21 mouse cellular contexts compared by ENCODE assay signal in the genomic region with DNA sequence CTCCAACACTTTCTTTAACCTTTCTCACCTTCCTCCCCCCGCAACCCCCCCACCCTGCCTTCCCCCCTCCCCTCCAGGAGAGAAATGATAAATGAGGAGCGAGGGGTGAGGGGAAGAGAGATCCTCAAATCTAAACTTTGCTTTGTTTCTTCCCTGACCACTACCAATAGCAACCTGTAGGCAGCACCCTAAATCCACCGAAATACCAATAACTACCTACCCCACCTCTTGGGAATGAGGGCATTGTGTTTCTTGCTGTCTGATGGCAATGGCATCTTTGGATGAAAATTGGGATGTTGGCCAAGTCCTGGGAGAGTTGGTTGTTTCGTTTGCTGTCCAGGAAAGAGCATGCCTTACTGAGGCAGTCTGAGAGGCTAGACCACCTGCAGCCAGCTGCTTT. TPM values are rescaled to one million over a fixed set of nuclear protein-coding genes. Genes with fewer than 3 reads are reported as not detected.
DNase-seq lines count a peak whose midpoint lies in the region; ATAC-seq and TF ChIP-seq lines count a peak whose summit lies in the region.
"Had no signal": no experiment of that assay in that cellular context is flagged by ENCODE, and none has a peak within 500 bp of the region (broad histone marks: within the 10 kb centered on the region; RNA-seq: fewer than 3 reads in every experiment).

No protein-coding gene starts in this region.

- H3K9me3 ChIP-seq in heart, embryonic 13.5 days, result no peaks in the 10 kb centered on the region
- H3K9me3 ChIP-seq in heart, embryonic 12.5 days (replicated peaks), result no peaks in the 10 kb centered on the region
- H3K9me3 ChIP-seq in lung, postnatal 0 days (ENCODE audit: low read length), result no peaks in the 10 kb centered on the region
- H3K9me3 ChIP-seq: hindbrain, embryonic 13.5 days had no signal

- DNase-seq in cerebellum, adult 9-10 months, result peak; percentile 13
- DNase-seq in cerebellum, adult 18-20 months, result no peak
- DNase-seq in lung, postnatal 0 days (ENCODE audit: low spot score), result peak; percentile 14
- DNase-seq in lung, postnatal 14 days, result no peak
- peak; percentile 7 for DNase-seq in adipocyte (ENCODE audit: low spot score)
- DNase-seq in adrenal gland, adult 8-10 months, result no peak
- DNase-seq: adrenal gland, postnatal 25 days; kidney, adult 11 months; kidney, postnatal 25 days; midbrain, embryonic 14.5 days; right cerebral cortex, postnatal 25 days had no signal

- H3K27ac ChIP-seq in heart, embryonic 13.5 days (replicated peaks), result no peak overlapping the region
- no peak overlapping the region for H3K27ac ChIP-seq in heart, embryonic 12.5 days (ENCODE audit: poor library complexity, severe bottlenecking)
- H3K27ac ChIP-seq in lung, postnatal 0 days (ENCODE audit: low read length), result no peak overlapping the region
- H3K27ac ChIP-seq: hindbrain, embryonic 13.5 days had no signal

- no peak overlapping the region for H3K4me3 ChIP-seq in heart, embryonic 13.5 days
- no peak overlapping the region for H3K4me3 ChIP-seq in heart, embryonic 12.5 days
- no peak overlapping the region for H3K4me3 ChIP-seq in lung, postnatal 0 days (ENCODE audit: low read depth, low read length)

- no peaks in the 10 kb centered on the region for H3K27me3 ChIP-seq in heart, embryonic 13.5 days (replicated peaks)
- H3K27me3 ChIP-seq in heart, embryonic 12.5 days (replicated peaks), result no peaks in the 10 kb centered on the region
- H3K27me3 ChIP-seq in lung, postnatal 0 days (replicated peaks; ENCODE audit: insufficient read depth, low read length), result no peaks in the 10 kb centered on the region

- TF ChIP-seq CTCF in lung, postnatal 0 days (IDR thresholded peaks at IDR 0.05), result peak; percentile 48

- H3K36me3 ChIP-seq in heart, embryonic 13.5 days, result 0 out of 2 replicates have a peak, but pooled peaks cover under 1% of the 10 kb centered on the region
- no peaks in the 10 kb centered on the region for H3K36me3 ChIP-seq in heart, embryonic 12.5 days
- no peaks in the 10 kb centered on the region for H3K36me3 ChIP-seq in lung, postnatal 0 days (ENCODE audit: insufficient read depth, low read length)

- 34% methylated on average over 4 of the region's 4 CpGs for WGBS in heart, embryonic 13.5 days
- 38% methylated on average over 4 of the region's 4 CpGs for WGBS in heart, embryonic 12.5 days
- 19% methylated on average over 4 of the region's 4 CpGs for WGBS in lung, postnatal 0 days

- no peak overlapping the region for H3K9ac ChIP-seq in heart, embryonic 13.5 days
- no peak overlapping the region for H3K9ac ChIP-seq in heart, embryonic 12.5 days
- H3K9ac ChIP-seq in lung, postnatal 0 days (replicated peaks; ENCODE audit: low read depth), result no peak overlapping the region
- H3K9ac ChIP-seq: hindbrain, embryonic 13.5 days had no signal

- TF ChIP-seq EP300 in lung, postnatal 0 days (IDR thresholded peaks at IDR 0.05), result no peak

- H3K4me1 ChIP-seq in heart, embryonic 13.5 days, result peaks cover 16% of the 10 kb centered on the region
- peaks cover 17% of the 10 kb centered on the region for H3K4me1 ChIP-seq in heart, embryonic 12.5 days (replicated peaks)
- H3K4me1 ChIP-seq in lung, postnatal 0 days (ENCODE audit: insufficient read depth, low read depth, low read length), result peaks cover 2% of the 10 kb centered on the region; the same call in 1 of the 2 replicates

- no peak for ATAC-seq in heart, embryonic 13.5 days (ENCODE audit: extremely low read depth, insufficient number of reproducible peaks, low FRiP score, low TSS enrichment)
- no peak for ATAC-seq in heart, embryonic 12.5 days (ENCODE audit: insufficient number of reproducible peaks, low FRiP score)
- ATAC-seq in lung, postnatal 0 days, result no peak

- H3K4me2 ChIP-seq in heart, embryonic 13.5 days, result peak overlapping the region; percentile 72; the same call in 1 of the 2 replicates
- no peak overlapping the region for H3K4me2 ChIP-seq in heart, embryonic 12.5 days
- H3K4me2 ChIP-seq in lung, postnatal 0 days (replicated peaks; ENCODE audit: low read depth, low read length), result no peak overlapping the region

RNA-seq across cellular contexts. Expression of a gene that starts 20.8 kb away (rescaled TPM):
- 6.7 and 6.9 TPM in 2 replicates for polyA plus RNA-seq in heart, embryonic 13.5 days (2015; fragmentation: Nextera tagmentation; extraction: Ambion mirVana)
- polyA plus RNA-seq in heart, embryonic 12.5 days (2016; fragmentation: Nextera tagmentation; extraction: Ambion mirVana), result 8.9 and 9.7 TPM in 2 replicates
- 3.4 and 3.5 TPM in 2 replicates for polyA plus RNA-seq in lung, postnatal 0 days (2015; fragmentation: Nextera tagmentation; extraction: Ambion mirVana)
- 10 to 100 TPM in 2 of 4 experiments, 1 to 10 TPM in 2; 7.0 to 10.9 (median 9.2) TPM for total RNA-seq in adrenal gland, adult 8-10 months (2022)

RNA-seq across cellular contexts. Expression of a gene that starts 52.3 kb away (rescaled TPM):
- 19.7 and 20.3 TPM in 2 replicates for polyA plus RNA-seq in heart, embryonic 13.5 days (2015; fragmentation: Nextera tagmentation; extraction: Ambion mirVana)
- polyA plus RNA-seq in heart, embryonic 12.5 days (2016; fragmentation: Nextera tagmentation; extraction: Ambion mirVana), result 16.7 and 16.9 TPM in 2 replicates
- polyA plus RNA-seq in lung, postnatal 0 days (2015; fragmentation: Nextera tagmentation; extraction: Ambion mirVana), result 25.5 and 29.0 TPM in 2 replicates
- 10 to 100 TPM; 41.7 to 74.1 (median 56.4) TPM for total RNA-seq in adrenal gland, adult 8-10 months (2022)

RNA-seq across cellular contexts. Expression of a gene that starts 59.4 kb away (rescaled TPM):
- not detected in 2 replicates for polyA plus RNA-seq in heart, embryonic 13.5 days (2015; fragmentation: Nextera tagmentation; extraction: Ambion mirVana)
- not detected in 2 replicates for polyA plus RNA-seq in heart, embryonic 12.5 days (2016; fragmentation: Nextera tagmentation; extraction: Ambion mirVana)
- polyA plus RNA-seq in lung, postnatal 0 days (2015; fragmentation: Nextera tagmentation; extraction: Ambion mirVana), result not detected in 2 replicates
- total RNA-seq in adrenal gland, adult 8-10 months (2022), result not detected
- total RNA-seq: adrenal gland, postnatal 25 days; layer of hippocampus, postnatal 10 days; left cerebral cortex, postnatal 36 days had no signal
- polyA plus RNA-seq: frontal cortex, adult 2 months; gonadal fat pad, adult 2 months; heart, embryonic 16.5 days; hindbrain, embryonic 13.5 days; liver, embryonic 16.5 days; midbrain, embryonic 14.5 days; urinary bladder, adult 2 months had no signal

Comparison
In these comparisons a context has a peak if more than half of its experiments do, and no peak if none do; other contexts are left out.
1. DNase-seq: peak in cerebellum, adult 9-10 months (single experiment), lung, postnatal 0 days (single experiment) and adipocyte (single experiment); none in cerebellum, adult 18-20 months (0 of 2), lung, postnatal 14 days (single experiment) and adrenal gland, adult 8-10 months (single experiment).